Comparison of ENCODE assay signal across 29 mouse cellular contexts in the genomic region with DNA sequence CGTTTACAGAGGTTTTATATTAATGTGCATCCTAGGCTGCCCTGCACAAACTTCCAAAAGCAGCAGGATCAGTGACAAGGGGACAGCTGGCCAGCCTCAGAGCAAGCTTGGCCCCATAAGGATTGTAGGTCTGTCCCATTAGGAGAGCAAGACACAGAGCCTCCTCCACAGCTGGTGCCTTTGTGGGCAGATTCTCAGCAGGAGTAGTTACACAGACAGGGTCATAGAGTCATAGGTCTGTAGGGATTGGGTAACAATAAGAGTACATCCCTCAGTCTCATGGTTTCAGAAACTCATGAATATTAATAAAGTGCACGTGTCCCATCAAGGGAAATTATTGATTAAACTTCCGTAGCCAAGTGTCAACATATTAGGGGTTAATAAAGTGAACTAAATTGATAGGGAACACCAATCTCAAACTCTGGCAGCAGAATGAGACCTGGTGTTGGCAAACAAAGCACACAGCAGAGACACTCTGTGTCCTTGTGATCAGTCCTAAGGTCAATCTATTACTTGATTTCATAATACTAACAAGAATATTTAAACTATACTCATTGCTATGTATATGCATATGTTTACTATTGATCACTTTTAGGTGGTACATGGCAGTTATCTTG. TPM values are rescaled to one million over a fixed set of nuclear protein-coding genes. Genes with fewer than 3 reads are reported as not detected.
DNase-seq lines count a peak whose midpoint lies in the region; ATAC-seq and TF ChIP-seq lines count a peak whose summit lies in the region.
"Had no signal": no experiment of that assay in that cellular context is flagged by ENCODE, and none has a peak within 500 bp of the region (broad histone marks: within the 10 kb centered on the region; RNA-seq: fewer than 3 reads in every experiment).

No protein-coding gene starts in this region.

- no peaks in the 10 kb centered on the region for H3K36me3 ChIP-seq in midbrain, embryonic 10.5 days
- no peaks in the 10 kb centered on the region for H3K36me3 ChIP-seq in midbrain, postnatal 0 days (ENCODE audit: insufficient read depth, low read length)
- H3K36me3 ChIP-seq in hindbrain, embryonic 14.5 days (replicated peaks; ENCODE audit: control insufficient read depth, insufficient read depth): no peaks in the 10 kb centered on the region
- H3K36me3 ChIP-seq: embryonic facial prominence, embryonic 12.5 days; G1E; heart, embryonic 13.5 days; kidney, embryonic 15.5 days; limb, embryonic 15.5 days had no signal

- intact Hi-C loops in heart, postnatal 10 days (cut with DNase I): no loop called here

- no peaks in the 10 kb centered on the region for H3K9me3 ChIP-seq in midbrain, embryonic 10.5 days (replicated peaks)
- H3K9me3 ChIP-seq in midbrain, postnatal 0 days (ENCODE audit: low read length): no peaks in the 10 kb centered on the region
- H3K9me3 ChIP-seq in hindbrain, embryonic 14.5 days (ENCODE audit: control insufficient read depth, low read length): no peaks in the 10 kb centered on the region
- H3K9me3 ChIP-seq: embryonic facial prominence, embryonic 12.5 days; heart, embryonic 13.5 days; kidney, embryonic 15.5 days; limb, embryonic 15.5 days had no signal

- no peak for TF ChIP-seq CTCF in midbrain, postnatal 0 days (IDR thresholded peaks at IDR 0.05)

- no peak overlapping the region for H3K4me2 ChIP-seq in midbrain, postnatal 0 days (ENCODE audit: low read depth, low read length, poor library complexity, severe bottlenecking)
- H3K4me2 ChIP-seq in hindbrain, embryonic 14.5 days (replicated peaks): no peak overlapping the region
- H3K4me2 ChIP-seq: embryonic facial prominence, embryonic 12.5 days; heart, embryonic 13.5 days; kidney, embryonic 15.5 days; limb, embryonic 15.5 days had no signal

- no peak overlapping the region for H3K9ac ChIP-seq in midbrain, postnatal 0 days (replicated peaks; ENCODE audit: low read length, poor library complexity, severe bottlenecking)
- no peak overlapping the region for H3K9ac ChIP-seq in hindbrain, embryonic 14.5 days
- H3K9ac ChIP-seq: embryonic facial prominence, embryonic 12.5 days; heart, embryonic 13.5 days; kidney, embryonic 15.5 days; limb, embryonic 15.5 days had no signal

- H3K4me3 ChIP-seq in midbrain, embryonic 10.5 days: no peak overlapping the region
- H3K4me3 ChIP-seq in midbrain, postnatal 0 days (ENCODE audit: low read depth, low read length): no peak overlapping the region
- no peak overlapping the region for H3K4me3 ChIP-seq in hindbrain, embryonic 14.5 days (replicated peaks; ENCODE audit: low read length)
- H3K4me3 ChIP-seq: embryonic facial prominence, embryonic 12.5 days; heart, adult 2 months; heart, embryonic 13.5 days; kidney, embryonic 15.5 days; limb, embryonic 15.5 days had no signal

- no peak for ATAC-seq in midbrain, postnatal 0 days (ENCODE audit: low FRiP score)
- ATAC-seq in hindbrain, embryonic 14.5 days (ENCODE audit: low FRiP score): peak; percentile 46; the same call in 1 of the 2 replicates
- ATAC-seq: forebrain, embryonic 14.5 days; Patski had no signal

- WGBS in midbrain, embryonic 10.5 days: 60% methylated on average over 3 of the region's 3 CpGs
- WGBS in midbrain, postnatal 0 days: 43% methylated on average over 3 of the region's 3 CpGs
- whole genome bisulfite sequencing in hindbrain, embryonic 14.5 days: 26% methylated on average over 3 of the region's 3 CpGs

- H3K27me3 ChIP-seq in midbrain, embryonic 10.5 days (ENCODE audit: low read depth, poor library complexity, severe bottlenecking): no peaks in the 10 kb centered on the region
- H3K27me3 ChIP-seq in midbrain, postnatal 0 days (ENCODE audit: insufficient read depth, low read length): no peaks in the 10 kb centered on the region
- no peaks in the 10 kb centered on the region for H3K27me3 ChIP-seq in hindbrain, embryonic 14.5 days (ENCODE audit: control insufficient read depth, insufficient read depth, low read length)
- H3K27me3 ChIP-seq: CH12.LX; embryonic facial prominence, embryonic 12.5 days; heart, embryonic 13.5 days; kidney, embryonic 15.5 days; limb, embryonic 15.5 days; Patski had no signal

- H3K27ac ChIP-seq in midbrain, embryonic 10.5 days (replicated peaks): 0 out of 2 replicates have a peak overlapping the region, but pooled peaks have one; percentile 30
- no peak overlapping the region for H3K27ac ChIP-seq in midbrain, postnatal 0 days (ENCODE audit: low read depth, low read length)
- H3K27ac ChIP-seq in hindbrain, embryonic 14.5 days: no peak overlapping the region
- H3K27ac ChIP-seq: embryonic facial prominence, embryonic 12.5 days; heart, adult 2 months; heart, embryonic 13.5 days; kidney, embryonic 15.5 days; limb, embryonic 15.5 days had no signal

- H3K4me1 ChIP-seq in midbrain, embryonic 10.5 days: peaks cover 5% of the 10 kb centered on the region
- H3K4me1 ChIP-seq in midbrain, postnatal 0 days (ENCODE audit: insufficient read depth, low read length): no peaks in the 10 kb centered on the region
- H3K4me1 ChIP-seq in hindbrain, embryonic 14.5 days (replicated peaks; ENCODE audit: control insufficient read depth, insufficient read depth, low read length): no peaks in the 10 kb centered on the region
- H3K4me1 ChIP-seq: embryonic facial prominence, embryonic 12.5 days; heart, embryonic 13.5 days; kidney, embryonic 15.5 days; limb, embryonic 15.5 days had no signal

- peak; percentile 37 for DNase-seq in heart, adult 11 months
- DNase-seq in heart, adult 18-20 months: no peak
- DNase-seq in midbrain, embryonic 10.5 days (ENCODE audit: low spot score): peak; percentile 16
- no peak for DNase-seq in midbrain, postnatal 0 days (ENCODE audit: low spot score)
- peak; percentile 34 for DNase-seq in embryo, embryonic 11 days
- no peak for DNase-seq in hindbrain, embryonic 14.5 days (ENCODE audit: low spot score)
- no peak for DNase-seq in cerebellum, postnatal 25 days
- no peak for DNase-seq in heart, postnatal 10 days
- DNase-seq: B cell, adult 2 months; cerebellum, adult 18-20 months; cerebellum, postnatal 14 days; gastrocnemius, postnatal 14 days; heart, adult 2 months; kidney, adult 11 months; kidney, postnatal 4 days; lung, adult 18-20 months; lung, postnatal 10 days; right cerebral cortex, adult 18-20 months; right cerebral cortex, postnatal 4 days; thymus, postnatal 14 days had no signal

RNA-seq across cellular contexts. Expression of gene Grem2, which starts 9.5 kb away (rescaled TPM):
- total RNA-seq in heart, adult 18-20 months (2021): under 1 TPM; 0.17 to 0.46 TPM
- polyA plus RNA-seq in midbrain, embryonic 10.5 days (2016; fragmentation: Nextera tagmentation; extraction: Ambion mirVana): 0.80 and 1.2 TPM in 2 replicates
- 23.3 and 27.0 TPM in 2 replicates for total RNA-seq in midbrain, postnatal 0 days (2014; rRNA removed)
- 4.6 and 5.1 TPM in 2 replicates for polyA plus RNA-seq in midbrain, postnatal 0 days (2015; fragmentation: Nextera tagmentation; extraction: Ambion mirVana)
- polyA plus RNA-seq in hindbrain, embryonic 14.5 days (2014; fragmentation: Nextera tagmentation; extraction: Ambion mirVana): 1.8 and 2.6 TPM in 2 replicates
- under 1 TPM in 1 of 2 experiments, not detected in 1; 0.27 TPM for total RNA-seq in heart, postnatal 10 days (2021)
- total RNA-seq: CH12.LX; monocyte, adult 5-6 weeks had no signal
- polyA plus RNA-seq: G1E, Patski had no signal

Comparison
In these comparisons a context has a peak if more than half of its experiments do, and no peak if none do; other contexts are left out.
1. DNase-seq: peak in heart, adult 11 months (single experiment), midbrain, embryonic 10.5 days (single experiment) and embryo, embryonic 11 days (single experiment); none in heart, adult 18-20 months (0 of 2), midbrain, postnatal 0 days (single experiment), hindbrain, embryonic 14.5 days (single experiment), cerebellum, postnatal 25 days (0 of 2) and heart, postnatal 10 days (0 of 2).
2. RNA of gene Grem2, which starts 9.5 kb away (total RNA-seq): 23.3 to 27.0 TPM in midbrain, postnatal 0 days; 0.17 to 0.46 TPM in heart, adult 18-20 months and 0.27 TPM in heart, postnatal 10 days; every median in the first group is over 10 times any median in the second.